Mouse (Mus musculus) testis, postnatal 10 days (tissue): ENCODE measurements at regions not wholly inside any gene's neighbourhood (a gene's known extent, or its start where the extent isn't known, plus 50 kb on each side); places are given as distances from the start of the nearest gene placed in this dataset.

Experiments
- DNase-seq: peaks from one replicate; pipeline ENCODE4 v3.0.0; 2021; ENCODE audit warnings: low spot score

DNA sequence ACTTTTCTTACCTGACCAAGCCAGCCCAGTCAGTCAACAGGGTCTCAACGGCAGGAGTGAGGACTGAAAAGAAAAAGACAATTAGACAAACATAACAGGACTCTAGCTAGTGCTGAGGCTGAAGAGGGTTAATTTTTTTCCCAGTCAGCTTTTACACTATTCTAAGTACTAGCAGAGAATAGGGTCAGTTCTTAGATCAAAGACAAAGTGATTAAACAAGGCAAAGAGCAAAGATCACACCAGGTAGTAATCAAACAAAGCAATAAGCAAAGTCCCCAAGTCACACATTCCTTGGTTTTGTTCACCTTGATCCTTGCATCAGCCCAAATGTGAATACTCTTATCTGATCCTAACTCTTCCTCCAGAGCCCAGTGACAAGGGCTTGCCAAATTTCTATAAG lies 267.8 kb upstream of the Tsc22d2 start:
- DNase-seq, result no peak

GRCm38 (mm10) chr3:58153141-58153540 lies 261.4 kb upstream of the Tsc22d2 start:
- DNase-seq, result no peak

GRCm38 (mm10) chr3:58153874-58154756 lies 260.4 kb upstream of the Tsc22d2 start:
- no peak for DNase-seq

- DNase-seq, result no peak
Observed at GRCm38 (mm10) chr3:58159384-58159783, 255.1 kb upstream of the Tsc22d2 start.

- DNase-seq, result peak; percentile 46
Observed at GRCm38 (mm10) chr3:58162238-58162637, 252.3 kb upstream of the Tsc22d2 start.

DNA sequence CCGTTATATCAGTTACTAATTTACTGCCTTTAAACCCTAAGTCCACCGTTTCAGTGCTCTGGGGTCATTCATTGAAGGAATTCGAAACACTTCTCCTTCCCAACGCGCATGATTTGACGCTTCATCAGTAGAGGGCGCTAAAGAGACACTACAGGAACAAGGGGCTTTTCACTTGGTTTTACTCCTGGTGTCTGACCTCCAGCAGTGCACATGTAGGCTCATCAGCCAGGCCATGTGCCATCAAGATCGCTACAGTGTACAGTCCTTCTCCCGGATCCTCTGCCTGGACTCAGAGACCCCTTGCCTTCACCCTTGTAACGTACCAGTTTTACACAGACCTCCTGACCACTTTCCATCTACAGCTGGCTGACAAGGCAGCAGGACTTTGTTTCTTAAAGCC lies 250.7 kb upstream of the Tsc22d2 start:
- DNase-seq, result peak; percentile 78

- DNase-seq, result no peak
Observed at GRCm38 (mm10) chr3:58166628-58167027, 247.9 kb upstream of the Tsc22d2 start.

- DNase-seq, result no peak
Observed at GRCm38 (mm10) chr3:58167121-58167520, 247.4 kb upstream of the Tsc22d2 start.

DNA sequence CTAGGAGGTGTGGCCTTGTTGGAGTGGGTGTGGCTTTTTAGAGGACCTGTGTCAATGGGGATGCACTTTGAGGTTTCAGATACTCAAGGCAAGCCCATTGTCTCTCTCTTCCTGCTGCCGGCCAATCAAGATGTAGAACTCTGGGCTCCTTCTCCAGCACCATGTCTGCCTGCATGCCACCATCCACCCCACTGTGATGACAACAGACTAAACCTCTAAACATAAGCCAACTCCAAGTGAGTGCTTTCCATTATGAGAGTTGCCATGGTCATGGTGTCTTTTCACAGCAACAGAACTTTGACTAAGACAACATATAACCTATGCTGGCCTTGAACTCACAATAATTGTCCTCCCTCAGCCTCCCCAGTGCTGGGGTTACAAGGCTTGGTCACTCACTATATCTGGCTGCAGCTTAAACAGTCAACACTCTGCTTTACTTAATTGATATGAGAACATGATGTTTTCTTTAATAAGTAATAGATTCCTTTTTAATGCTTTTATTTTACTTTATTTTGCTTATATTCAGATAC lies 246.7 kb upstream of the Tsc22d2 start:
- DNase-seq, result no peak

DNA sequence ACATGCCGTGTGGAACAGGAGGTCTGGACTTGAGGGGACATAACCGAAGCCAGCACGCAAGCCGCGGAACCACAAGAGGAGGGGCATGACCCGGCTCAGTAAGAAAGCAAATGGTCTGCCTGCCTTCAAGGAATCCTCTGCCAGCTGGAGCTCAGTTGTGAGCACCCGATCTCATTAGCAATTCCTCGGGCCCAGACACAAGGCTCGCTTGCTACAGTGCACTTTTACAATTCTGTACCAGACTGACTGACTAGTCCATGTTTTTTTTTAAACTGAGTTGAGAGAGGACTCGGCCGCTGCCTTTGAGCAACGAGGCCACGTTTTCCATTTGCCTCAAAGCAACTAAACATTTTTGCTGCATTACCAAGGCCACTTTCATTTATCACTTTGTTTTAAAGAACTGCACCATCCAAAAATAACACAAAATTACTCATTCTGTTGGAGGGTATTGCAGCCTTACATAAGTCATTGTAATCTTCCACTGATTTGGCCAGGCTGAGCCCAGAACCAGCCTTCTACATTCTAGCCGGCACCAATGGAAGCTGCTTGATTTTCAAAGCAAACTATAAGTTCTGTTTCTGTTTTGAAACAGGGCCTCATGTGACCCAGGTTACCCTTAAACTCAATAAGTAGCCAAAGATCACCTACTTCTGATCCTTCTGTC lies 245.9 kb upstream of the Tsc22d2 start:
- peak; percentile 54 for DNase-seq

DNA sequence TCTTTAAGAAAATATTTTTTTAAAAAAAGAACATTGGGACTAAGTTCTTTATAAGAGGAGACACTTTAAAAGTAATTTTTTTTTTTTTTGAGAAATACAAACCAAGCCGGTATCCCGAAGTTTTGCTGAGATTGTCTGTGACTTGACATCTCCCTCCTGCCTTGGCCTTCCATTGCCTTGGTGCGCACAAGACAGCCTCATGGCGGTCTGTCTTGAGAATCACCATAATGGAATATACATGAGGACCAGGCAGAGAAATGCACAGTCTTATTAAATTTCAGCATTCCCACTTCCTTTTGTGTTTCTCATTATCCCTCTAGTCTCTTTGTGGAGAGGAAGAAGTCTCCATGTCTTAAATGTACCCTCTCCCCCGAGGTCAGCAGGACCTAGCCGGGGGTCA lies 244.7 kb upstream of the Tsc22d2 start:
- no peak for DNase-seq

- no peak for DNase-seq
Observed at GRCm38 (mm10) chr3:58172096-58172495, 242.4 kb upstream of the Tsc22d2 start.

GRCm38 (mm10) chr3:58173821-58174220 lies 240.7 kb upstream of the Tsc22d2 start:
- DNase-seq, result no peak

- no peak for DNase-seq
Observed at GRCm38 (mm10) chr3:58181715-58182114, 232.8 kb upstream of the Tsc22d2 start.

- no peak for DNase-seq
Observed at GRCm38 (mm10) chr3:58182299-58182698, 232.2 kb upstream of the Tsc22d2 start.

DNA sequence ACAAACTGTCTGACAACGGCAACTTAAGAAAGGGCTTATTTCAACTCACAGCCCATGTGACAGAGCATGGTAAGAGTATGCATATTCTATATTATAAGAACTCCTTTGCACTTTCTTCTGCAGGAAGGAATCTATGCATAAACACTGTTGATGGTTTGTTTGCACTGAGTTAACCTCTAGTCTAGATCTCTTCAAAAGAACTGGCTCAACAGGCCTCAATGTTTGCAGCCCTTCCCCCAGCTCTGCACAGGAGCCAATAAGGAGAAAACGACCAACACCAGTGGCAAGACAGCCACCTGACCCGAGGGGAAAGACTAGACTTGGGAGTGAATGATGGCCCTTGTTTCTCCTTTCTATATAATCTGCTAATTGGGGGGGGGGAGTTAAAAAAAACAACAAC lies 231.2 kb upstream of the Tsc22d2 start:
- DNase-seq, result no peak

DNA sequence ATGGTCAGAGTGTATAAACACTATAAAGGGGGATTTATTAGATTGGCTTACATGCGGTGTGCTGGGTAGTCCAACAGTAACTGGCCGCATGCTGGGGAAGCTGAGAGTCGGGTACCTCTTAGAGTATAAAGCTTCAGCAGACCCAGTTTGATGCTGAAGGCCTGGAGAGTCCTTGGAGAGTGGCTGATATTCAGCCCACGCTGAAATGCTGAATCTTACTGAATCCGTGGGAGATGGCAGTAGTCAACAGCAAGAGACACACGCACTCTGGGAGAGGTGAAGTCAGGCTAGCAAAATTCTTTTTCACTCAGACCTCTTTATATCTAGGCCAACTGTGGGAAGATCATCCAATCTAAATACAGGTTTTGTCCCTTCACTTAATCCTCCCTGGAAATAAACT lies 214.1 kb upstream of the Tsc22d2 start:
- DNase-seq, result no peak

DNA sequence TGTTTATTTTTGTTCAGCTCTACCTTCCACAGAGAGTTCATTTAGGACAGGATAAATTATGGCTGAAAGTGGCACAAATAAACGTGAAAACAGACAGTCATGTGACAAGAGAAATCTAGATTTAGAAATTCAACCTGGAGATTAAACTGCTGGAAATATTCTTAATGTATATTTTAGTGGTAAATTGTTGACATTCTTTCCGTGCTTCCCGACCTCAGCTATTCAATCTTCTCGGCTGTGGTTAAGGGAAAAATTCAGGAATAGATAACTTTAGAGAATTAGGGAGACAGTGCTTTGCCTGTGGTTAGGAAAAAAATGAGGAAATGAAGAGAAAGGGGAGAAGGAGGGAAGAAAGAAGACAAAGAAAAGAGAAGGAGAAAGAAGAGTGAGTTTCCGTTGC lies 211.7 kb upstream of the Tsc22d2 start:
- no peak for DNase-seq

DNA sequence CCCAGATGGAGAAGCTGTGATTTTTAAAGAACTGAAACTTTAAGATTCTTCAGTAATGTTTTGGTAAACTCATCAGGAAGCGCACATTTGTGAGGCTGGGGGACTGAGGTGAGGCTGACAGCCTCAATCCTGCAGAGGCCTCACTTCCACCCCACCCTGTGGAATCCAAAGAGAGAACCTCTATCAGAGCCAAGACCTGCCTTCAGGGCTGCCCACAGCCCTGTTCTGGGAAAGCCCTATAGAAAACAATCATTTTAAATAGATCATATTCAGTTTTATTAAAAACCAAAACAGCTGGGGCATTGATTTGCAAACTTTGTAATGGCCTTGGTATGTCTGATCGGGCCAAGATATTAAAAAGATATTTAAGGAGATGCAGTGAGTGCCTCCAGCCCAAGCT lies 210.7 kb upstream of the Tsc22d2 start:
- DNase-seq, result no peak

GRCm38 (mm10) chr3:58205526-58205925 lies 209.0 kb upstream of the Tsc22d2 start:
- DNase-seq, result no peak

- no peak for DNase-seq
Observed at GRCm38 (mm10) chr3:58206776-58207398, 207.6 kb upstream of the Tsc22d2 start.

GRCm38 (mm10) chr3:58211016-58211415 lies 203.5 kb upstream of the Tsc22d2 start:
- DNase-seq, result no peak

- no peak for DNase-seq
Observed at GRCm38 (mm10) chr3:58224696-58225095, 189.8 kb upstream of the Tsc22d2 start.
